In the genomic region with DNA sequence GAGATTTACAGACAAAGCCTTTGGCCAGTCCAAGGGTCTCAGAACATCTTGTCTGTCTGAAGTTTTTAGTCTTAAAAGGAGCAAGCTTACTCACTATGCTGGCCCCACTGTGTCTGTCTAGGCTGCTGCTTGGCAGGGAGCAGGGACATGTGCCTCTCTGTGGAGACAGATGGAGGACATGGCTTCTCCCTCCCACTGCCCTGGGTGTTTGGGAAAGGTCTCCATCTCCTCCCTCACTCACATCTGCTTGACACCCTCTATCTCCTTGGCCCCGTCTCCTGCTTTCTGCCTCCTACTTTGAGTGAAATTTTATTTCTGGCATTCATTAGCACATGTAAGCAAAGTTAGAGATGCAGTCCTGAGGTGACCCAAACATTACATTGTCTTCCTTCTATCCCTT, we compare ENCODE assay signal across 20 mouse cellular contexts.
DNase-seq lines count a peak whose midpoint lies in the region; TF ChIP-seq lines count a peak whose summit lies in the region.
"Had no signal": no experiment of that assay in that cellular context is flagged by ENCODE, and none has a peak within 500 bp of the region (broad histone marks: within the 10 kb centered on the region; RNA-seq: fewer than 3 reads in every experiment).

No protein-coding gene starts in this region.

- intact Hi-C loops in left cerebral cortex, postnatal 36 days (cut with DNase I) = loop anchor here (10.0 kb wide), 1 partner anchor 110 kb away; no protein-coding TSS in a partner anchor

- H3K4me3 ChIP-seq in layer of hippocampus, adult 2 months = no peak overlapping the region
- H3K4me3 ChIP-seq: embryonic facial prominence, embryonic 15.5 days; erythroblast, embryonic 14.5 days; forebrain, embryonic 10.5 days; heart, embryonic 10.5 days; hindbrain, embryonic 12.5 days had no signal

- peak; percentile 55 to 66 for DNase-seq in frontal cortex, adult 2 months (ENCODE audit: extremely low spot score in 1 of 2, low spot score in 1 of 2)
- DNase-seq in frontal cortex, postnatal 25 days (ENCODE audit: low spot score in 2 of 2) = no peak
- peak; percentile 33 to 38 for DNase-seq in layer of hippocampus, adult 2 months (ENCODE audit: low spot score in 2 of 2)
- DNase-seq in layer of hippocampus, adult 9-10 months (ENCODE audit: low spot score) = no peak
- peak; percentile 60 for DNase-seq in right cerebral cortex, adult 18-20 months
- no peak for DNase-seq in right cerebral cortex, postnatal 10 days (ENCODE audit: low spot score in 2 of 2)
- peak; percentile 32 to 49 for DNase-seq in left cerebral cortex, postnatal 36 days (ENCODE audit: low spot score in 2 of 2)
- DNase-seq in cerebellum, adult 11 months = no peak
- DNase-seq: adrenal gland, postnatal 10 days; cerebellum, adult 2 months; cerebellum, postnatal 10 days; gastrocnemius, postnatal 10 days; heart, adult 18-20 months; heart, postnatal 10 days; heart, postnatal 4 days had no signal

- peak overlapping the region; percentile 59; the same call in 1 of the 2 replicates for H3K27ac ChIP-seq in layer of hippocampus, adult 2 months
- H3K27ac ChIP-seq: embryonic facial prominence, embryonic 15.5 days; forebrain, embryonic 10.5 days; heart, embryonic 10.5 days; hindbrain, embryonic 12.5 days had no signal

- no peak for TF ChIP-seq CTCF in layer of hippocampus, adult 2 months (conservative IDR thresholded peaks at IDR 0.05)

Comparison
In these comparisons a context has a peak if more than half of its experiments do, and no peak if none do; other contexts are left out.
1. DNase-seq: peak in frontal cortex, adult 2 months (2 of 2), layer of hippocampus, adult 2 months (2 of 2), right cerebral cortex, adult 18-20 months (single experiment) and left cerebral cortex, postnatal 36 days (2 of 2); none in frontal cortex, postnatal 25 days (0 of 2), layer of hippocampus, adult 9-10 months (single experiment), right cerebral cortex, postnatal 10 days (0 of 2) and cerebellum, adult 11 months (single experiment).